Mouse (Mus musculus) left cerebral cortex, adult 11 months (tissue): Measurements from ENCODE around the gene F2r.

ENCODE experiments used
- DNase-seq: peaks from one replicate; pipeline ENCODE4 v3.0.0; 2022; ENCODE audit warnings: low spot score

F2r gene

GRCm38 (mm10) chr13:95618309-95618712 lies at the start of gene F2r:
F2r (minus strand) TSS chr13:95618487.
- peak; percentile 17 for DNase-seq

GRCm38 (mm10) chr13:95667260-95667659 lies 49.0 kb upstream of the F2r start:
- DNase-seq: no peak

GRCm38 (mm10) chr13:95665644-95666356 lies 47.5 kb upstream of the F2r start:
- DNase-seq: no peak

- no peak for DNase-seq
Observed at GRCm38 (mm10) chr13:95663834-95664233, 45.5 kb upstream of the F2r start.

GRCm38 (mm10) chr13:95659432-95659831 lies 41.1 kb upstream of the F2r start:
- DNase-seq: no peak

- no peak for DNase-seq
Observed at GRCm38 (mm10) chr13:95657171-95657570, 38.9 kb upstream of the F2r start.

GRCm38 (mm10) chr13:95655284-95655683 lies 37.0 kb upstream of the F2r start:
- no peak for DNase-seq

- no peak for DNase-seq
Observed at GRCm38 (mm10) chr13:95653696-95654095, 35.4 kb upstream of the F2r start.

- DNase-seq: no peak
Observed at GRCm38 (mm10) chr13:95651870-95652668, 33.8 kb upstream of the F2r start.

- no peak for DNase-seq
Observed at GRCm38 (mm10) chr13:95649941-95650340, 31.7 kb upstream of the F2r start.

- no peak for DNase-seq
Observed at GRCm38 (mm10) chr13:95647248-95647647, 29.0 kb upstream of the F2r start.

- DNase-seq: no peak
Observed at GRCm38 (mm10) chr13:95646687-95647111, 28.4 kb upstream of the F2r start.

GRCm38 (mm10) chr13:95643740-95644139 lies 25.5 kb upstream of the F2r start:
- DNase-seq: no peak

GRCm38 (mm10) chr13:95641061-95641986 lies 23.0 kb upstream of the F2r start:
- no peak for DNase-seq

- DNase-seq: no peak
Observed at GRCm38 (mm10) chr13:95640408-95640807, 22.1 kb upstream of the F2r start.

GRCm38 (mm10) chr13:95639336-95640116 lies 21.2 kb upstream of the F2r start:
- no peak for DNase-seq

- DNase-seq: no peak
Observed at GRCm38 (mm10) chr13:95638894-95639293, 20.6 kb upstream of the F2r start.

- DNase-seq: no peak
Observed at GRCm38 (mm10) chr13:95637737-95638136, 19.4 kb upstream of the F2r start.

GRCm38 (mm10) chr13:95635301-95635700 lies 17.0 kb upstream of the F2r start:
- DNase-seq: no peak

GRCm38 (mm10) chr13:95634451-95634850 lies 16.2 kb upstream of the F2r start:
- no peak for DNase-seq

GRCm38 (mm10) chr13:95633384-95633783 lies 15.1 kb upstream of the F2r start:
- no peak for DNase-seq
